Mouse (Mus musculus) left cerebral cortex, postnatal 36 days (tissue): ENCODE data around the gene Ankrd40. TPM values are rescaled to one million over a fixed set of nuclear protein-coding genes. Genes with fewer than 3 reads are reported as not detected.

Experiments used
- DNase-seq, 2 experiments: peaks; one replicate each; pipeline ENCODE4 v3.0.0; 2021 to 2022; ENCODE audit warnings: low spot score in 2 of 2, mixed read lengths in 1 of 2
- intact Hi-C: fragments of 180-260 bp; cut with DNase I; formaldehyde crosslinking; loops from one replicate; pipeline ENCODE4 v1.15.1; 2025
- total RNA-seq, 2 experiments: library from RNA; stranded (reverse); gene quantifications; 2 replicates each; pipeline ENCODE4 v1.2.3; 2021

Ankrd40 gene
- total RNA-seq, 2 experiments from 2014 or later = 136 to 145 TPM

- intact Hi-C loops = loop anchor here (5.0 kb wide), 1 partner anchor 198 kb away; no protein-coding TSS in a partner anchor
- DNase-seq = no peak
These were observed 16.7 kb downstream of the Ankrd40 start for GRCm38 (mm10) chr11:94344470-94344869.

- intact Hi-C loops = no loop called here
- DNase-seq = no peak
These were observed 18.1 kb downstream of the Ankrd40 start for GRCm38 (mm10) chr11:94345926-94346325.

- intact Hi-C loops = no loop called here
- no peak for DNase-seq
These were observed 18.8 kb downstream of the Ankrd40 start for GRCm38 (mm10) chr11:94346611-94347010.

GRCm38 (mm10) chr11:94347063-94347575, 19.3 kb downstream of the Ankrd40 start:
- intact Hi-C loops = no loop called here

GRCm38 (mm10) chr11:94349839-94350238, 22.0 kb downstream of the Ankrd40 start:
- no peak for DNase-seq
- intact Hi-C loops = no loop called here

More at GRCm38 (mm10) chr11:94347063-94347575, 19.3 kb downstream of the Ankrd40 start:
- DNase-seq = no peak

- intact Hi-C loops = no loop called here
- DNase-seq = no peak
These were observed 22.5 kb downstream of the Ankrd40 start for GRCm38 (mm10) chr11:94350337-94350736.

GRCm38 (mm10) chr11:94351094-94351493, 23.3 kb downstream of the Ankrd40 start:
- intact Hi-C loops = no loop called here
- DNase-seq = no peak

- DNase-seq = no peak
- intact Hi-C loops = loop anchor here (5.0 kb wide), 1 partner anchor 42 kb away; no protein-coding TSS in a partner anchor
These were observed 27.9 kb downstream of the Ankrd40 start for GRCm38 (mm10) chr11:94355521-94356217.

- intact Hi-C loops = loop anchor here (5.0 kb wide), 1 partner anchor 38 kb away; no protein-coding TSS in a partner anchor
- no peak for DNase-seq
These were observed 31.4 kb downstream of the Ankrd40 start for GRCm38 (mm10) chr11:94359168-94359567.

GRCm38 (mm10) chr11:94361166-94361870, 33.5 kb downstream of the Ankrd40 start:
- DNase-seq = no peak
- intact Hi-C loops = no loop called here

- no peak for DNase-seq
- intact Hi-C loops = no loop called here
These were observed 34.3 kb downstream of the Ankrd40 start for GRCm38 (mm10) chr11:94362101-94362500.

GRCm38 (mm10) chr11:94363690-94364089, 35.9 kb downstream of the Ankrd40 start:
- no peak for DNase-seq
- intact Hi-C loops = no loop called here

- intact Hi-C loops = no loop called here
- no peak for DNase-seq
These were observed 37.5 kb downstream of the Ankrd40 start for GRCm38 (mm10) chr11:94365340-94365739.

GRCm38 (mm10) chr11:94369981-94370380, 42.2 kb downstream of the Ankrd40 start:
- intact Hi-C loops = no loop called here
- DNase-seq = no peak

- DNase-seq = no peak
- intact Hi-C loops = no loop called here
These were observed 43.0 kb downstream of the Ankrd40 start for GRCm38 (mm10) chr11:94370809-94371208.

- intact Hi-C loops = no loop called here
- DNase-seq = no peak
These were observed 46.6 kb downstream of the Ankrd40 start for GRCm38 (mm10) chr11:94374276-94374948.

- intact Hi-C loops = no loop called here
- DNase-seq = no peak
These were observed 51.3 kb downstream of the Ankrd40 start for GRCm38 (mm10) chr11:94379061-94379460.

- no peak for DNase-seq
- intact Hi-C loops = no loop called here
These were observed 51.9 kb downstream of the Ankrd40 start for GRCm38 (mm10) chr11:94379736-94380135.

- no peak for DNase-seq
- intact Hi-C loops = no loop called here
These were observed 58.4 kb downstream of the Ankrd40 start for GRCm38 (mm10) chr11:94385977-94386771.
